Mouse (Mus musculus): ENCODE measurements around the gene Lman1l. TPM values are rescaled to one million over a fixed set of nuclear protein-coding genes. Genes with fewer than 3 reads are reported as not detected.

Gene Lman1l
- polyA plus RNA-seq, 1 experiment from 2014 or later: not detected

DNA sequence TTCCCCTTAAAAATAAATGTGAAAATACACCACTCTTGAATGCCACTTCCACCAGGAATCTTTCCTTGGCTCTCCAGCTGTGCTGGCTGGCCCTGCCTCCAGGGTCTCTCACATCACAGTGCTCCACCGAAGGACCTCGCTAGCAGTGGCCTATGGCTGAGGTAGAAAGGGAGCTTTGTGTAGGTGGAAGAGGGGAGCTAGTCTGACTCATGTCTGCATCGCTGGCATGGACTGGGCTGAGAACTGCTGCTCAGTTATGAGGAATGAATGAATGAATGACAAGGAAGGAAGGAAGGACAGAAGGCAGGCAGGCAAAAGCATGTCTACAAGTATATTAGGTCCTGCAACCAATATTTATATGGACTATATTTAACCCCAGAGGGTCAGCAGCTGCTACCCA, 16.7 kb upstream of the Lman1l start:
- WGBS: 79% methylated on average over 3 of the region's 3 CpGs

DNA sequence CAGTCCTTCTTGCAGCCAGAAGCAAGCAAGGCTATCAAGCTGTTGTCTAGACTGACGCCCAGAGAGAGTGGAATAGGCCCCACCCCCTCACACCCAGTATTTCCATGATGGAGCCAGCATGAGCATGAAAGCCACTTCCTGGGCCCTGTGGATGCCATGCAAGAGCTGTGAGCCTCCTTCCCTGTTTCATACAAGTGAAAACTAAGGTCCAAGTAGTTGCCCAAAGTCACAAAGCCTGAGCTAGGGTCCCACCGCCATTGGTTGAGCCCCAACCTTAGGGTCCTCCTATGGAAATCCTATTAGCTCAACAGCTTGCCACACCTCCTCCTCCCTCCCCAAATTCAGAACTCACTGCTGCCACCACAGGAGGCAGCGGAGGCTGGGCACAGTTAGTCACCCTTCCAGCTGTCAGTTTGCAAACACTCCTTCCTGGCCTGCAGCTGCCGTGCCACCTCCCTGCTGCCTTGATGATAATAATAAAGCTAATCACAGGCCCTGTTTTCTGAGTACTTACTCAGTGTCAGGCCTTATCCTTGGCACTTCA, 13.0 kb upstream of the Lman1l start:
- ATAC-seq (ENCODE audit: low FRiP score, low TSS enrichment): no peak

More for the DNA sequence above, 16.7 kb upstream of the Lman1l start:
- Histone ChIP-seq H3K4me2 (ENCODE audit: low read length) (no peak overlapping the region), H3K4me1 (ENCODE audit: control insufficient read depth, insufficient read depth, low read length) (peaks cover 48% of the 10 kb centered on the region), H3K36me3 (ENCODE audit: control insufficient read depth, insufficient read depth, low read length) (peaks cover 20% of the 10 kb centered on the region), H3K27ac (replicated peaks; ENCODE audit: low read depth, low read length) (no peak overlapping the region), H3K4me3 (replicated peaks; ENCODE audit: low read depth, low read length) (no peak overlapping the region), H3K27me3 (ENCODE audit: control insufficient read depth, insufficient read depth, low read length) (no peaks in the 10 kb centered on the region), H3K9me3 (ENCODE audit: control insufficient read depth, low read length) (no peaks in the 10 kb centered on the region), H3K9ac (replicated peaks; ENCODE audit: low read length) (no peak overlapping the region)
- DNase-seq (no peak), ATAC-seq (ENCODE audit: low FRiP score, low TSS enrichment) (no peak)

DNA sequence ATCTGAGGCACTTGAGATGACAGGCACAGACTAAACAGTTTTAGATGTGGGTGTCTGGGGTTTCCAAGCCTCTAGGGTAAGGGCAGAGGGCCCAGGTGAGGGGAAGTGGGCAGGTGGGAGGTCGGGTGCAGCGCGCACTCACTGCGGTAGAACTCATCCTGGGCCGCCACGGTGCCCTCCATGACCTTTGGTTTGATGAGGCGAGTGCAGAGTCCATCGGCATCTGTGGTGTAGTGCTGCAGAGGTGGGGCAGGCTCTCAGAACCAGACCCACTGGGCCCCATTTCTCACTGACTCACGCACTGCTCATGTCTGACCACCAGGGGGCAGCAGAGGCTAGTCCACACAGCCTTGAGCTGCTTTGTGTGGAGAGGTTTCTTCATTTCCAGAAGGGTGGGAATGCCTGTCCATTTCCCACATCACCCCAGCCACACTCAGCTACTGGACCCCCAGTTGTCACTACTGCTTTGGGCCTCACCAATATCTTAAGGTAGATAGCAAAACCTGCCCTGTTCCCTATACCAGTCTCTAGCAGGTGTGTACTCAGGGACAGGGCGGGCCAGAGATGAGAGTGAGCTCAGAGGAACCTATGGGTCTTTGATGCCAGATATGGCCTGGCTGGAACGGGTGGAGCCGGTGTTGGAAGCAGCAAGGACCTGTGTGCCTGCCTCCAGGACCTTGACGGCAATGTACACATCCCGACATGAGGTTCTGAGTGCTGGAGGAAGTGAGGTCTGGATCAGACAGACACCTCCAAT, 8.7 kb upstream of the Lman1l start:
- WGBS: 72% methylated on average over 14 of the region's 14 CpGs

More for the DNA sequence above, 13.0 kb upstream of the Lman1l start:
- Histone ChIP-seq H3K9ac (replicated peaks; ENCODE audit: low read length) (no peak overlapping the region), H3K27me3 (ENCODE audit: control insufficient read depth, insufficient read depth, low read length) (no peaks in the 10 kb centered on the region), H3K4me3 (replicated peaks; ENCODE audit: low read depth, low read length) (no peak overlapping the region), H3K9me3 (ENCODE audit: control insufficient read depth, low read length) (no peaks in the 10 kb centered on the region), H3K27ac (replicated peaks; ENCODE audit: low read depth, low read length) (no peak overlapping the region), H3K4me1 (ENCODE audit: control insufficient read depth, insufficient read depth, low read length) (peaks cover 14% of the 10 kb centered on the region), H3K36me3 (ENCODE audit: control insufficient read depth, insufficient read depth, low read length) (peaks cover 51% of the 10 kb centered on the region), H3K4me2 (ENCODE audit: low read length) (no peak overlapping the region)
- DNase-seq: no peak
- WGBS: 46% methylated on average over 4 of the region's 4 CpGs

DNA sequence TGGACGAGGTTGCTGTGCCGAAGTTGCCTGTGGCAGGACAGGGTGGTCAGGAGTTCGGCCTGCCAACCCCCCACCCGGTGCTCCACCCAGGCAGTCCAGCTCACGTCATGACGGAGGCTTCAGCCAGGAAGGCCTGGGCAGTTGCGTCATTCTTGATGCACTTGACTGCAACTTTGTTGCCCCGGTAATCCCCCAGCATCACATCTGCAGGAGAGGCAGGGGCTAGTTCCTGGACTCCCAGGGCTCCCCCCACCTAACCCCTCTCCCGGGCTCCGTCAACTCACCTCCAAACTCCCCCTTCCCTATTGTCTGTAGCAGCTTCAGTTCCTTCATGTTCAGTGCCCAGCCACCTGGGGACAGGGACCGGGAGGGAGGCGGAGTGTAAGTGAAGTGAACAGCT, 8.1 kb upstream of the Lman1l start:
- H3K4me3 ChIP-seq (replicated peaks; ENCODE audit: low read depth, low read length): no peak overlapping the region
- peaks cover 91% of the 10 kb centered on the region for H3K36me3 ChIP-seq (ENCODE audit: control insufficient read depth, insufficient read depth, low read length)
- H3K9ac ChIP-seq (replicated peaks; ENCODE audit: low read length): no peak overlapping the region
- WGBS: 92% methylated on average over 12 of the region's 12 CpGs
- H3K4me2 ChIP-seq (ENCODE audit: low read length): no peak overlapping the region
- no peak for DNase-seq
- no peaks in the 10 kb centered on the region for H3K4me1 ChIP-seq (ENCODE audit: control insufficient read depth, insufficient read depth, low read length)
- H3K9me3 ChIP-seq (ENCODE audit: control insufficient read depth, low read length): no peaks in the 10 kb centered on the region
- H3K27me3 ChIP-seq (ENCODE audit: control insufficient read depth, insufficient read depth, low read length): no peaks in the 10 kb centered on the region
- ATAC-seq (ENCODE audit: low FRiP score, low TSS enrichment): 0 out of 2 replicates have a peak, but pooled peaks have one; percentile 10
- H3K27ac ChIP-seq (replicated peaks; ENCODE audit: low read depth, low read length): no peak overlapping the region

More for the DNA sequence above, 8.7 kb upstream of the Lman1l start:
- peak; percentile 86 for DNase-seq
- no peaks in the 10 kb centered on the region for H3K27me3 ChIP-seq (ENCODE audit: control insufficient read depth, insufficient read depth, low read length)
- H3K9ac ChIP-seq (replicated peaks; ENCODE audit: low read length): no peak overlapping the region
- peak; percentile 53; the same call in 1 of the 2 replicates for ATAC-seq (ENCODE audit: low FRiP score, low TSS enrichment)
- H3K9me3 ChIP-seq (ENCODE audit: control insufficient read depth, low read length): no peaks in the 10 kb centered on the region
- H3K4me3 ChIP-seq (replicated peaks; ENCODE audit: low read depth, low read length): no peak overlapping the region
- no peak overlapping the region for H3K4me2 ChIP-seq (ENCODE audit: low read length)
- no peaks in the 10 kb centered on the region for H3K4me1 ChIP-seq (ENCODE audit: control insufficient read depth, insufficient read depth, low read length)
- H3K27ac ChIP-seq (replicated peaks; ENCODE audit: low read depth, low read length): peak overlapping the region; percentile 37; the same call in 1 of the 2 replicates
- peaks cover 86% of the 10 kb centered on the region for H3K36me3 ChIP-seq (ENCODE audit: control insufficient read depth, insufficient read depth, low read length)

DNA sequence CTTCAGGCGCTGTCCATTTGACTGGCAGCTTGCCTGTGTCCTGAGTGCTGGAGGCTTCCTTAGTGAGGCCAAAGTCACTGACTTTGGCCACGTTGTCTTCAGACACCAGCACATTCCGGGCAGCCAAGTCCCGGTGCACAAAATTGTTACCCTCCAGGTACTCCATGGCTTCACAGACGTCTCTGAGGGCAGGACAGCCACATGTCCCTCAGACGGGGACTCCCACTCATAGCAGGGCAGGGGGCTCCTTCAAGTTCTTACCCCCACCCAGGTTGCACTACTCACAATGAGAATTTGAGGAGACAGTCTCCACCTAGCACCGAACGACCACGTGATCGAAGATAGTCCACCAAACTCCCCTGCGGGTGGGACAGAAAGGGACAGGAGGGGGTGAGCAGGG, 7.3 kb upstream of the Lman1l start:
- no peak overlapping the region for H3K9ac ChIP-seq (replicated peaks; ENCODE audit: low read length)
- no peak overlapping the region for H3K4me3 ChIP-seq (replicated peaks; ENCODE audit: low read depth, low read length)
- no peaks in the 10 kb centered on the region for H3K27me3 ChIP-seq (ENCODE audit: control insufficient read depth, insufficient read depth, low read length)
- DNase-seq (no peak), ATAC-seq (ENCODE audit: low FRiP score, low TSS enrichment) (no peak)
- no peaks in the 10 kb centered on the region for H3K9me3 ChIP-seq (ENCODE audit: control insufficient read depth, low read length)
- H3K4me2 ChIP-seq (ENCODE audit: low read length): no peak overlapping the region
- H3K27ac ChIP-seq (replicated peaks; ENCODE audit: low read depth, low read length): no peak overlapping the region
- peaks cover 84% of the 10 kb centered on the region for H3K36me3 ChIP-seq (ENCODE audit: control insufficient read depth, insufficient read depth, low read length)
- H3K4me1 ChIP-seq (ENCODE audit: control insufficient read depth, insufficient read depth, low read length): no peaks in the 10 kb centered on the region
- 93% methylated on average over 11 of the region's 11 CpGs for WGBS

DNA sequence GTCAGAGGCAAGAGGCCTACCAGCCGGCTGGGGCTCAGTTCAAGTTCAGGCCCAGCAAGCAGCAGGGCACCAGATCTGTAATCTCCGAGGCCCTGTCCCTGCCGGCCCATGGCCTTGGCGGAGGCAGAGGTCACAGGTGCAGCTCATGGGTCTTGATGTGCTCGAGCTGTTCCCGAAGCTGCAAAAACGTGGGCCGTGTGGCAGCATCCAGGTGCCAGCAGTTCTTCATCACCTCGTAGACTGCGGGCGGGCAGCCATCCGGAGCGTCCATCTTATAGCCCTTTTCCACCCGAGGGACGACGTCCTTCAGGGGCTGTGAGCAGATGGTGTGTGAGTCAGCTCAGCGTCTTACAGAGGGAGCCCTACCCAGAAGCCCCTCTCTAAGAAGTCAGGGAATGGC, 6.6 kb upstream of the Lman1l start:
- H3K9ac ChIP-seq (replicated peaks; ENCODE audit: low read length): no peak overlapping the region
- DNase-seq (no peak), ATAC-seq (ENCODE audit: low FRiP score, low TSS enrichment) (no peak)
- no peaks in the 10 kb centered on the region for H3K4me1 ChIP-seq (ENCODE audit: control insufficient read depth, insufficient read depth, low read length)
- H3K27me3 ChIP-seq (ENCODE audit: control insufficient read depth, insufficient read depth, low read length): no peaks in the 10 kb centered on the region
- H3K36me3 ChIP-seq (ENCODE audit: control insufficient read depth, insufficient read depth, low read length): peaks cover 81% of the 10 kb centered on the region
- H3K9me3 ChIP-seq (ENCODE audit: control insufficient read depth, low read length): no peaks in the 10 kb centered on the region
- no peak overlapping the region for H3K27ac ChIP-seq (replicated peaks; ENCODE audit: low read depth, low read length)
- 91% methylated on average over 17 of the region's 17 CpGs for WGBS
- no peak overlapping the region for H3K4me3 ChIP-seq (replicated peaks; ENCODE audit: low read depth, low read length)
- H3K4me2 ChIP-seq (ENCODE audit: low read length): no peak overlapping the region

DNA sequence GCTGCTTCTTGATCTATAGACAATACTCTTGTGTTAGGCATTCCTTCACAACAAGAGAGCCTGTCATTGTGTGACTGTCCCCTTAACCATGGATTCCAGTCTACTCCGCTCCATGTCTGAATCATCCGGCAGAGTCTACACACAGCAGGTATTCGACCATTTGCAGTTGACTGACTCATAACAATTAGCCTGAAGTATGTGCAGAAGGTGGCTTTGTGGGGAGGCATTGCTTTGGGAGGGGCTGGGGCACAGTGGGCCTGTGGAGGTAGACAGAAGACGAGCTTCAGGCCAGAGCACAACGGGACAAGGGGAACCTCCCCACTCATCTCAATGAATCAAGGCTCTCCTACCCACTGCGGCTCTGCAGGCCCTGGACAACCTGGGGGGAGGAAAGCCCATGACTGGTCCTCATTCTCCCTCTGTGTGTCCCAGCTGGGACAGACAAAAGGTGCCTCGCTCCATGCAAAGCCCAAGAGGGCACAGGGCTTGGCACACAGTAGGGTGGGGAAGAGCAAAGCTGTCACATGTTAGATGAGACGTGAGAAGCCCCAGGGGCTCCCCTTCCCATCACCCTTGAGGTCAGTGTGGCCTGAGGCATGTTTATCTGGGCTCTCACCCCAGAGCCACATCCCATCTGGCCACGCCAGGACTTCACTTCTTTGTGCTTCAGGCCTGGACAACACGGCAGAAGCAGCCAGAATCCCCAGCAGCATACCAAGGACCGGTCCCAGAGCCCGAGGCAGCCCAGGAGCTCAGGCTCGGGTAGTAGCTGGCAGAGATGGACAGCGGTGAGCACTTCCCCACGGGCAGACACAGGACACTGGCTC, 5.3 kb upstream of the Lman1l start:
- Histone ChIP-seq H3K27ac (replicated peaks; ENCODE audit: low read depth, low read length) (no peak overlapping the region), H3K36me3 (ENCODE audit: control insufficient read depth, insufficient read depth, low read length) (peaks cover 69% of the 10 kb centered on the region), H3K4me3 (replicated peaks; ENCODE audit: low read depth, low read length) (no peak overlapping the region)

DNA sequence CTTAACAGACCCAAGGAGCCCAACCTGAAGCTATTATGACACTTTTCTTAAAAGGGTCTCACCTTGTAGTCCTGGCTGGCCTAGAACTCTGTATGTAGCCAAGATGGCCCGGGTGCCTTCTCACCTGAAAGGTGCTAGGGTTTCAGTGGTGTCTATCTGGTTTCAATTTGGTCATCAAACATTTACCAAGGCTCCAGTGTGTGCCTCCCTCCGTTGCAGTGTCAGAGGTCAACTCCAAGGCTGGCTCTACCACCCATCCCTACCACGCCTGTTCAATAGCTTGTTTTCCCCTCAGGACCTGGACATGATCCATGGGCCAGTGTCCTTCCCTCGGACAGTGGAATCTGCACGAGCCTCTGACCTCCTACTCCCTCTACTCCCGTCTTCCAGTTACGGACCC, 3.7 kb upstream of the Lman1l start:
- H3K4me3 ChIP-seq (replicated peaks; ENCODE audit: low read depth, low read length): no peak overlapping the region
- H3K9me3 ChIP-seq (ENCODE audit: control insufficient read depth, low read length): no peaks in the 10 kb centered on the region
- no peak overlapping the region for H3K27ac ChIP-seq (replicated peaks; ENCODE audit: low read depth, low read length)
- ATAC-seq (ENCODE audit: low FRiP score, low TSS enrichment) (no peak), DNase-seq (no peak)
- H3K27me3 ChIP-seq (ENCODE audit: control insufficient read depth, insufficient read depth, low read length): no peaks in the 10 kb centered on the region
- H3K36me3 ChIP-seq (ENCODE audit: control insufficient read depth, insufficient read depth, low read length): peaks cover 53% of the 10 kb centered on the region
- H3K4me1 ChIP-seq (ENCODE audit: control insufficient read depth, insufficient read depth, low read length): no peaks in the 10 kb centered on the region
- no peak overlapping the region for H3K9ac ChIP-seq (replicated peaks; ENCODE audit: low read length)
- no peak overlapping the region for H3K4me2 ChIP-seq (ENCODE audit: low read length)
- 88% methylated on average over 7 of the region's 7 CpGs for WGBS

More for the DNA sequence above, 5.3 kb upstream of the Lman1l start:
- Histone ChIP-seq H3K4me1 (ENCODE audit: control insufficient read depth, insufficient read depth, low read length) (no peaks in the 10 kb centered on the region), H3K9me3 (ENCODE audit: control insufficient read depth, low read length) (no peaks in the 10 kb centered on the region), H3K9ac (replicated peaks; ENCODE audit: low read length) (no peak overlapping the region), H3K4me2 (ENCODE audit: low read length) (no peak overlapping the region), H3K27me3 (ENCODE audit: control insufficient read depth, insufficient read depth, low read length) (no peaks in the 10 kb centered on the region)
- DNase-seq (no peak), ATAC-seq (ENCODE audit: low FRiP score, low TSS enrichment) (no peak)
- WGBS: 67% methylated on average over 15 of the region's 15 CpGs

Data from midbrain, embryonic 14.5 days (tissue).